Mouse (Mus musculus): Measurements from ENCODE around the gene Dusp2.

DNA sequence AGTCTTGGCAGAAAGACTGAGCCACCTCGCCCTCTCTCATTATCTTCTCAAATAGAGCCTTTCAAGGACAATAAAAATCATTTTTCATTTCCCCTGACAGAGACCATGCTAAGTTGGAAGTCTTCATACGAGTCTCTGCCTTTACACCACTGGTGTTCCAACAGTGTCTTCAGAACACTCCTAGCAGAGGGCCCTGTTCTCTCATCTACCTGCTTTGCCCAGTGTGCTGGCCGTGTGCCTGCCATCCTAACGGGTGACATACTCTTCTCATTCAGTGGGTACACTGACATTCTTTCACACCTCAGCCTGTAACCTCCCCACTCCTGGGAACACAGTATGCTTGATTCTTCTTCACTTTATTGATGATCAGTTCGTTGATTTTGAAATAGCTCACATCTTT, 19.5 kb upstream of the Dusp2 start:
- TF ChIP-seq CTCF (IDR thresholded peaks at IDR 0.05; ENCODE audit: control insufficient read depth, insufficient read depth, insufficient read length) (no peak), USF1 (IDR thresholded peaks at IDR 0.05; ENCODE audit: low read depth) (no peak), MYOD1 (IDR thresholded peaks at IDR 0.05; ENCODE audit: control insufficient read depth, insufficient read length, low read depth) (no peak), MAX (IDR thresholded peaks at IDR 0.05) (no peak), MYOG (IDR thresholded peaks at IDR 0.05; ENCODE audit: control insufficient read depth, extremely low read depth, insufficient read length) (no peak)

Measured in C2C12 (cell line).